Mouse (Mus musculus): ENCODE data around the gene Fbxo21. TPM values are rescaled to one million over a fixed set of nuclear protein-coding genes. Genes with fewer than 3 reads are reported as not detected.
A peak's percentile ranks its signal among the peaks of the same experiment; 100 is the strongest.

Fbxo21 gene
- 77.8 and 121 TPM in 2 replicates for total RNA-seq (2021)
- long read RNA-seq, experiment 1, transcript Fbxo21-201 (12 exons, 3,883 nt): major isoform, 80 of 138 reads
- long read RNA-seq, experiment 1, transcript Fbxo21-206 (12 exons, 3,959 nt): minor isoform, 37 of 138 reads
- long read RNA-seq, experiment 1, partial matches to known transcripts: 9 of 138 reads
- long read RNA-seq, experiment 1, other reads (novel, unspliced or antisense): 10 of 138 reads
- long read RNA-seq, experiment 2, transcript Fbxo21-201 (12 exons, 3,883 nt): major isoform, 67 of 103 reads
- long read RNA-seq, experiment 2, transcript Fbxo21-206 (12 exons, 3,959 nt): minor isoform, 23 of 103 reads
- long read RNA-seq, experiment 2, partial matches to known transcripts: 9 of 103 reads
- long read RNA-seq, experiment 2, other reads (novel, unspliced or antisense): 3 of 103 reads

DNA sequence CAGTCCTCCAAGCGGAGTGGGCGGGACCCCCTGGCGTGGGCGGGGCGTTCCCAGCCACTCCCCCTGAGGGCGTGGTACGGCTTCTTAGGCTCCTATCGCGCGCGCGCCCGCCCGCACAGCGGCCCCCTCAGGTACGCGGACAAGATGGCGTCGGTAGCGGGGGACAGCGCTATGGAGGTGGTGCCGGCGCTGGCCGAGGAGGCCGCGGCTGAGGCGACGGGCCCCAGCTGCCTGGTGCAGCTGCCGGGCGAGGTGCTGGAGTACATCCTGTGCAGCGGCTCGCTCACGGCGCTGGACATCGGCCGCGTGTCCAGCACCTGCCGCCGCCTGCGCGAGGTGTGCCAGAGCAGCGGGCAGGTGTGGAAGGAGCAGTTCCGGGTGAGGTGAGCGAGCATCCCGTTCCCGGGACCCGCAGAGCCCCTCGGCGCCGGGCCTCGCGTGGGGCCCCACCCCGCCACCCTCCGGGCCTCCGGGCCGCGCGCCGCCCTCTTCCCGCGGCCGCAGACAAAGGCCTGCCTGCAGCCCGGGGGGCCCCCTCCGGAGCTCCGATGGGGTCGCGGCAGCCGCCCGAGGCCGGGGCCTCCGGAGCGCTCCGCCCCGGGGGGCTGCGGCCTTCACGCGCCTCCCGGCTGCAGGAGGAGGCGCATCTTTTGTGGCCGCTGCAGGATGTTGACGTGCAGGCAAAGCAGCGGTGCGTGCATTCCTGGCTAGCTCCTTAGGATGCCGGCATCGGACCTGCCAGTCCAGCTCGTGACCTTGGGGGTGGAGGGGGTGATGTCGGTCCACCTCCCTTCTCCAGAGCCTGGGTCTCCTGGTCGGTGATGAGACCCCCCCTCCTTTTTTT is at the start of gene Fbxo21:
Gene Fbxo21, plus strand, starts transcription at position 74 of the 844 bp plus-strand sequence.
- DNase-seq: peak; percentile 99

DNA sequence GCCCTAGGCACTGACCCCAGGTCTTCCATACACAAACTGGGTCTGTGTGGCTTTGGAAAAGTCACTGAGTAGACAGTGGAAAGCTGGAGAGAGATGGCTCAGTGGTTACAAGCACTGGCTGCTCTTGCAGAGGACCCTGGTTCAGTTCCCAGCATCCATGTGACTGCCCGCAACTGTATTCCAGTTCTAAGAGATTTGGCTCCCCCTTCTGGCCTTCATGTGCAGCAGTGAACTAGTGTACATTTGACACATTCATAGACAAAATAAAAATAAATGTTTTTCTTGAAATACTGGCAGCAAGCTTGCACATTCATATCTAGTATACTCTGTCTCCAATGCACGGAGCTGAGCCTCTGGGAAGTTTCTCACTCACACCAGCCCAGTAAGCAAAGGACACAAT is 48.0 kb upstream of the Fbxo21 start:
- DNase-seq: no peak

GRCm38 (mm10) chr5:117932222-117932621 is 44.3 kb upstream of the Fbxo21 start:
- no peak for DNase-seq

DNA sequence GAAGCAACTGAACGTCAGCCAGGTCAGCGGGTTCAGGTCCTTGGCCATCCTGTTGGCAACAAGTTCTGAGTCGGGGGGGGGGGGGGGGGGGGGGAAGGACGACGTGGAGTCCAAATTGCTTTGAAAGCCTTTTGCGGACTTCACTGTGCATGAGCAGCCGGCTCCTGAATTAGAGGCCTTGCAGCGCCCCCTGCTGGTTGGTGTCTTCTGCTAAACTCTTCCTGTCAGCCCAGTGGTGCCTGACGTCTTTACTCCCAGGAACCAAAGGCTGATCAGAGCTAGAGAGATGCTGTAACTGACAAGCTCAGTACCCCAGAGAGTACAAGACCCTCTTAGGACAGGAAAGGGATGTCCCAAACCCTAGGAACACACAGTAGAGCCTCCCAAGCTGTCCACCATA is 43.7 kb upstream of the Fbxo21 start:
- peak; percentile 94 for DNase-seq

- DNase-seq: no peak
Observed at GRCm38 (mm10) chr5:117936346-117936745, 40.2 kb upstream of the Fbxo21 start.

- DNase-seq: no peak
Observed at GRCm38 (mm10) chr5:117937186-117937585, 39.3 kb upstream of the Fbxo21 start.

- peak; percentile 83 for DNase-seq
Observed at GRCm38 (mm10) chr5:117938182-117938581, 38.3 kb upstream of the Fbxo21 start.

DNA sequence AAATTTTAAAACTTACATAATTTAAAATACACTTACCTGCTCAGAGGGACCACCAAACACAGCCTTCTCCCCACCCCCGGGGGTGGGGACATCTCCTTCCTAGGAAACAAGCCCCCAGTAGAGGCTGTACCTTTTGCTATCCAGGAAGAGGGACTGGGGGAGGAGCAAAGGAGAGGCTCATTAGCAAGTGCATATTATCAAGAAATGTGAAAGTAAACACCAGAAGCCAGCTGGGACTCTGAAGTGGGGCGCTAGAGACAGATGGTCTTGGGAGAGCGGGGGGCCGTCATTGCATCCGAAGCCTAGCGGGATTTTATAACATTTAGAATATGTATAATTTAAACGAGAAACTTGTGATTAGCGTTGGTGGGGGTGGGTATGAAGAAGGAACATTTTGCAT is 37.1 kb upstream of the Fbxo21 start:
- DNase-seq: no peak

DNA sequence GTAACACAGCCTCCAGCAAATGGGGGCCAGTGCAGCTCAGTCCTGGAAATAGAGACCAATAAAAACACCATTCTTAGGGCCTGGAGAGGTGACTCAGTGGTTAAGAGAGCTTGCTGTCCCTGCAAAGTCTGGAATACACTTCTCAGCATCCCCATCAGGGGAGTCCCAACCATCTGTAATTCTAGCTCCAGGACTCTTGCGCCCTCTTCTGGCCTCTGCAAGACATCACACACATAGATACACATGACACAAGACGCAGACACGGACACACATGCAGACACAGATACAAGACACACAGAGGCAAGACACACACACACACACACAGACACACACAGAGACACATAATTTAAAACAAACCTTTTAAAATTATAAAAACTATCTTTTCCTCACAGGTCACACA is 35.0 kb upstream of the Fbxo21 start:
- no peak for DNase-seq

GRCm38 (mm10) chr5:117946605-117947004 is 29.9 kb upstream of the Fbxo21 start:
- peak; percentile 51 for DNase-seq

DNA sequence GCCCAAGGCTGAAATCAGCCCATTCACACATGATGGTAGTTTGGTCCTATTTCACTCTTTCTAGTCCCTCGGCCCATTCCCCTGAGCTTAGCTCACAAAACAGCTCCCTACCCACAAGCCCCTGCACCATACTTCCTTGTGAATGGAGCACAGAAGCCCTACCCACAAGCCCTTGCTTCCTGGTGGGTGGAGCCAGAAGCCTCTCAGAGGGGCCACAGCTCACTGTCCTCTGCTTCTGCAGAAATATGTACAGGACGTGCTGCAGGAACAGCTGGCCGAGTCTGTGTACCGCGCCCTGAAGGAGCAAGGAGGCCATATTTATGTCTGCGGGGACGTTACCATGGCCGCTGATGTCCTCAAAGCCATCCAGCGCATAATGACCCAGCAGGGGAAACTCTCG is 27.1 kb upstream of the Fbxo21 start:
- no peak for DNase-seq

GRCm38 (mm10) chr5:117953893-117954292 is 22.6 kb upstream of the Fbxo21 start:
- no peak for DNase-seq

GRCm38 (mm10) chr5:117954429-117954828 is 22.1 kb upstream of the Fbxo21 start:
- DNase-seq: no peak

DNA sequence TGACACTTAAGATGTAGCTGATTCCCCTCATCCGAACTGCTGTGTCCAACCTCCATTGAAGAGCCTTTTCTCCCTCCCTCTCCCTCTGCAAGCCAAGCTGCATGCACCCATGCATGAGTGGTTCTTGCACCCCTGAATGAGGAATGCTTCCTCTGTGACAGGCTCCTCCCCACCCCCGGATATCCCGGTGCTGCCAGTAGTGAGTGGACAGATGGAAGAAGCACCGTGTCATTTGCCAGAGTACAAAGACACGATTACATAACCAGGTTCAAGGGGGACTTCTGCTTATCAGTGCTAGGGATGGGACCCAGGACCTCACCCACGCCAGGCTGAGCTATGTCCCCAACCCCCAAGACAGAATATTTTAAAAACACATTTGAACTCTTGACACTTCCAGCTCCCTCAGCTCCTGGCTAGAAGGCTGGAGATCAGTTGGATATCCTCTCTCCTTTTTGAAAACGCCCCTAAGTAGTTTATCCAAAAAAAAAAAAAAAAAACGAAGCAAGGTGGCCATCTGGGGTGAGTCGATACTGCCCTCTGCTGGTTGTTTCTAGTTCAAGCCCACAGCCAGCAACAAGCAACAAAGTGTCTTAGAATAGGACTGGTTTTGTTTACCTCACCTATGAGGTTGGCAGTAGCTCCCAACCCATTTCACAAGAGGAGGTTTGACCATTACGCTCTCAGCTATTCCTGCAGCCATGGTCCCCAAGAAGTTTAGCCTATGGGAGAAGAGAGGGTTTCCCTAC is 20.7 kb upstream of the Fbxo21 start:
- peak; percentile 63 for DNase-seq

- DNase-seq: peak; percentile 45
Observed at GRCm38 (mm10) chr5:117964750-117965149, 11.8 kb upstream of the Fbxo21 start.

DNA sequence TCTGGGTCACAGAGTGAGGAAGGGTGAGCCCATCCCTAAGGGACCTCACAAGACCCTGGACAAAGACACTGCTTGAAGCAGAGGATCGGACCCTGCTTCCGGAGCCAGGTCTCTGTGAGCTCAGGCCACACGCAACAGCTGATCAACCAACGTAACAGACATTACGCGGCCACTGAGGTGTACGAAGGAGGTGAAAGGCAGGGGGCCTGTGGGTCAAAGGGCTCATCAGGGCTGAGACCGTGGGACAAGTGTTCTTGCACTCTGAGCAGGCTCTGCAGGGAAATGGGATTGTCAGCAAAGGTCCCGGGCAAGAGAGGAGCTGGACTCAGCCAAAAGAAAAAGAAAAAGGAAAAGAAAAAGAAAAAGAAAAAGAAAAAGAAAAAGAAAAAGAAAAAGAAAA is 9.6 kb upstream of the Fbxo21 start:
- DNase-seq: no peak

GRCm38 (mm10) chr5:117967659-117968069 is 8.9 kb upstream of the Fbxo21 start:
- no peak for DNase-seq

- no peak for DNase-seq
Observed at GRCm38 (mm10) chr5:117969681-117970427, 6.7 kb upstream of the Fbxo21 start.

DNA sequence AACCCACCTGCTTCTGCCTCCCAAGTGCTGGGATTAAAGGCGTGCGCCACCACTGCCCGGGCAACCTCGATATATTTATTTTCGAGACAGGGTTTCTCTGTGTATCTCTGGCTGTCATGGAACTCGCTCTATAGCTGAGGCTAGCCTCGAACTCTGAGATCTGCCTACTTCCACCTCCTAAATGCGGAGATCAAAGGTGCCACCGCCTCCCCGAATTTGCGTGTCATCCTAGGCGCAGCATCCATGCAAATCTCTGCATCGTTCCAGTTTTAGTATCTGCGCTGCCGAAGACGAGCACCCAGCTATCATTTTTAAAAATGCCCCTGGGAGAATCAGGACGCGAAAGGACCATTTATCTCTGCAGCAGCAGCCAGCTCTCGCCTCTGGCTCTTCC is 270 bp upstream of the Fbxo21 start:
- no peak for DNase-seq

DNA sequence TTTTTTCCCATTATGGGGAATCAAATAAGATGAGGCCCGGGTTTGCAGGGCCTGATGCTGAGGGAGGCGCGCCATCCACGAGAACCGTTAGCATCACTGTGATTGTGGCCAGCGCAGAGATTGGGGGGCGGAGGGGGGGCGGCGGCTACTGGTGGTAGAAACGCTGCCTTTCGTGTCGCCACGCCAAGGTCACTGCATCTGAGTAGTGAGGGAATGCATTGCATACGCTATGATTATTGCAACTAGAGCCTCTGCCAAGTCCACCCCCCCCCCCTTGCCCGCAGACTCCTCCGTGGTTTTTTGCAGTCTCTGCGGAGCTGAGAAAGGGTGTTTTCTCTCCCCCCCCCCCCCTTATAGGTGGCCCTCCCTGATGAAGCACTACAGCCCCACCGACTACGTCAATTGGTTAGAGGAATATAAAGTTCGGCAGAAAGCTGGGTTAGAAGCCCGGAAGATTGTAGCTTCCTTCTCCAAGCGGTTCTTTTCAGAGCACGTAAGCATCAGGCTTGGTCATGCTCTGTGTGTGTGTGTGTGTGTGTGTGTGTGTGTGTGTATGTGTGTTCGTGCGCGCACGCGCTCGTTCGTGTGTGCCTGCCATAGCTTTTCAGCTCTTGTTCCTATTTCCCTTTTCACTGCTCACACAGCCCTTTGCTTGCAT is 1.1 kb downstream of the Fbxo21 start:
- peak; percentile 61 for DNase-seq

- peak; percentile 65 for DNase-seq
Observed at GRCm38 (mm10) chr5:117978159-117978697, 1.7 kb downstream of the Fbxo21 start.

All from adrenal gland, postnatal 14 days (tissue).